Mouse (Mus musculus) splenic B cell, adult 2 months (primary cell): ENCODE data around the gene Gm20388.

Experiments used
- DNase-seq: peaks from one replicate; pipeline ENCODE4 v3.0.0-alpha.2; 2011; ENCODE audit warnings: low read depth, low spot score
- H3K27me3 ChIP-seq: 2 replicates; pipeline ENCODE4 v1.6.1; 2012; ENCODE audit warnings: mild to moderate bottlenecking, low read length, moderate library complexity, mixed read lengths; ENCODE audit not compliant: control insufficient read depth, poor library complexity, insufficient read depth, severe bottlenecking
- H3K36me3 ChIP-seq: 2 replicates; pipeline ENCODE4 v1.6.1; 2012; ENCODE audit warnings: mild to moderate bottlenecking, low read length, moderate library complexity, mixed read lengths; ENCODE audit not compliant: control insufficient read depth, poor library complexity, insufficient read depth, severe bottlenecking

Gene Gm20388

DNA sequence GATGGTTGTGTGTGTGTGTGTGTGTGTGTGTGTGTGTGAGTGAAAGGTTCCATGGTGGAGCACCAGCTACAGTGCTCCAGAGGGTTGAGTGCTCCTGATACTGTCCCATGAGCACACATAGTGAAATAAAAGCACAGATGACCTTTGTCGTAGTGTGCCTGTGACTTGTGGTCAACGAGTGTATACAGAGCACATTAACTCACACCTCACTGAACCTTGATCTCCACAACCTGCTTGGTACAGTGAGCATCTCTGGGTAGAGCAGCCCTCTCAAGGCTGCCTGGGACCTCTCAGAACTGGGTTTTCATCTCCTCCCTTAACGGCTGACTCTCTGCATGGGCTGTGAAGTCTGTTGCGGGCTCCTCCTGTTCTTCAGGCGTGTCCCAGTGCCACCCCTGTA, 4381.1 kb downstream of the Gm20388 start:
- no peak for DNase-seq
- no peaks in the 10 kb centered on the region for H3K27me3 ChIP-seq
- no peaks in the 10 kb centered on the region for H3K36me3 ChIP-seq

DNA sequence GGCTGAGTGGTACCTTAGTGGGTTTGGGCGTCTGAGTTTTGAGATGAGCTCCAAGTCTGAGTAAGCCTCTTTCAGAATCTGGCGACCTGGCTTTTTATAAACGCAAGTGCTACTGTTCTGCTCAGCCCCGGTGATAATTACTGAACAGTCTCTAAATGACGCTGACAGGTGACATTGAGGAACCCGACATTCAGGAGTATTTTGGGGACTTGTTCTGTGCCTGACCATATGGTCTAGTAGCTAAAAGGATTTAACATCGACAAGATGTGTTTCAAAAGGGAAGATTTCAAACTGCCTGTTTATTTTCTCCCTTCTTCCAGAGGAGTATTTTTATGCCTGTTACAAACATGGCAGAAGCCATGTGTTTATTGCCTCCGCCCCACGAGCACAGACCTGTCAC, 4382.3 kb downstream of the Gm20388 start:
- no peaks in the 10 kb centered on the region for H3K27me3 ChIP-seq
- no peaks in the 10 kb centered on the region for H3K36me3 ChIP-seq
- DNase-seq, result no peak

DNA sequence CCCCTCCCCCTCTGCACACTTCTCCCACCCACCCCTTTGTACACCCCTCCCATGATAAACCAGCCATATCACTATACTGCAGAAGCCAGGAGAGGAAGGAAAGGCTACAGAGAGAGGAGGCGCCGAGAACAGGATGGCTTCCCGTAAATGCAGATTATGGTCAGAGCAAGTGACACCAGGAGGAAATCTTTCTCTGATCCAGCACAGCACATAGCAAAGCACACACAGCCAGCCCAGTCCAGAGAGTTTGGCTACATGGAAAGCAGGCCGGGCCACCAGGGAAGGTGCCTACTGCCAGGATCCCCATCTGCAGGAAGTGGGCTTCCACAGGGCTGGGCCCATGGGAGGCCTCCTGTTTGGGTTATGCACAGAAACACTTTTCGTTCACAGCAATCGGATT, 4383.8 kb downstream of the Gm20388 start:
- no peak for DNase-seq
- H3K36me3 ChIP-seq, result no peaks in the 10 kb centered on the region
- H3K27me3 ChIP-seq, result no peaks in the 10 kb centered on the region

DNA sequence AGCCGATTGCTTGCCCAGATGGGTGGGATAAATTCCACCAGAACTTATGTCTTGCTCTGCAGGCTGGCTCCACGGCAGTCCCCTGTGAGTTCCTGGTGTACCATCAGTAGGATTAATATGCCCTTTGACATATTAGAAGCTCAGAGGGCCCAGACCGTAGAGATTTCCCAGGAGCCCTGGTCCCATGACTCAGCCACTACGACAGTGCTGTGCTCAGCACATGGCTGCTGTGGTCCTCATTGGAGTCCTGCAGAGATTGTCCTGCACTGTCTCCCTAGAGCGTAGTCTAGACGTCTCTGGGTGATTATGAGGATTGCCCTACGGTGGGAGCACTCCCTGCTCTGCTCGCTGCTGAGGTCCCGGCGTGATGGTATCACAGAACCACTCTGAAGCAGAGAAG, 4384.3 kb downstream of the Gm20388 start:
- H3K27me3 ChIP-seq, result no peaks in the 10 kb centered on the region
- DNase-seq, result no peak
- H3K36me3 ChIP-seq, result no peaks in the 10 kb centered on the region

DNA sequence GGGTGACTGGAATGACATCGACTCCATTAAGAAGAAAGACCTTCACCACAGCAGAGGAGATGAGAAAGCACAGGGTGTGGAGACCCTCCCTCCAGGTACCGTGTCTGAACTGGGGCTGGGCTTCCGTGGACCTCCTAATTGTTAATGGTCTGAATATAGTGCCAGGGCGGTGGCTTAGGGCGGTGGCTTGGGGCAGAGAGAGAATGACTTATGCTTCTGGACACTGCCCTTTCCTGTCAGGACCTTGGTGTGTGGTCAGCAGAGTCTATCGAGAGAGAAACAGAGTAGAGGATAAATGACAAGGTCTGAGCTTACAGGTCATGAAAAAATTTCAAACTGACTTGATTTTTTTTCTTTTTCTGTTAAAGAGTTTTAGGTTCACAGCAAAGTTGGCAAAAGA, 4384.7 kb downstream of the Gm20388 start:
- H3K36me3 ChIP-seq, result no peaks in the 10 kb centered on the region
- H3K27me3 ChIP-seq, result no peaks in the 10 kb centered on the region
- no peak for DNase-seq

DNA sequence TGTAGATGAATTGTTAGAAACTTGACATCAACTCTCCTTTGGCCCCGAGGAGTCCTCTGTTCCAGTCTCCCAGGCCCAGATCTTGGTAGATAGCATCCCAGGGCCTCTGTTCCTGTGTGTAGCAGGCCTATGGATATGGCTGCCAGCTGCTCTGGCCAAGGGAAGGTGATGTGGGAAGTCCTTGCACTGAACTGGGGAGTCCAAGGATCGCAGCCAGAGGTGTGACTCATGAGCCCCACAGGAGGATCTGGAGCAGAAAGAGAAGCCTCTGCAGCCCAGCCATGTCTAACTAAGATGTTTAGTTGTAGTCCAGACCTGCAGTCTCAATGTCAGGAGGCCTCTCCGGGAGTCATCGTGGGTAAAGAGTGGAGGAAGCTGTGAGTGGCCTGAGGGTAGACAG, 4390.9 kb downstream of the Gm20388 start:
- Histone ChIP-seq H3K36me3 (no peaks in the 10 kb centered on the region), H3K27me3 (no peaks in the 10 kb centered on the region)
- no peak for DNase-seq

DNA sequence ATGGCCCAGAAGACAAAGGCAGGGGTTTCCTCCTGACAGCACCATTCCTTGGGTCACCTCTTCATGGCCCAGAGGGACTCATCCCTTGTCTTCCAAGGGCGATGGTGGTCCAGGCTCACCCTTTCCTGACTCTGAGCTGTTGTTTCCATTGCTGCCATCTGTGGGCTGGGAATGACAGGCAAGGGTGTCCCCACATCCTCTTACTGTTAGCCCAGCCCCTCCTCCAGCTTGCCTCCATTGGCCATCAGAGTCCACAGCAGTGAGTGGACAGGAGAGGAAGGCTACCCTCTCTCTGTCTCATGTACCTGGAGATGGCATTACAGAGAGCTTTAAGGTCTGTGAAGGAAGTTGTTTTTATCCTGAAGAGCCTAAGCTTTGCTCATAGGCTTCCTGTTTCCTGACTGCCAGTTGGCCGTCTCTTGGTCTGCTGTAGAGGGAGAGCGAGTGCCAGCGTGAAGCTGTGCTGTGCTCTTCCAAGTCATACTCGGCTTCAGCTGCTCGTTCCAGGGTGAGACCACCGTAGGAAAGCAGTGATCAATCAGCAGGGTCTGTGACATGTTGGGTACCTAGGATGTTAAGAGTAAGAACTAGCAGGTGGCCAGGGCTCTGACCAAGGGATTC, 4391.4 kb downstream of the Gm20388 start:
- Histone ChIP-seq H3K27me3 (no peaks in the 10 kb centered on the region), H3K36me3 (no peaks in the 10 kb centered on the region)
- DNase-seq, result no peak

DNA sequence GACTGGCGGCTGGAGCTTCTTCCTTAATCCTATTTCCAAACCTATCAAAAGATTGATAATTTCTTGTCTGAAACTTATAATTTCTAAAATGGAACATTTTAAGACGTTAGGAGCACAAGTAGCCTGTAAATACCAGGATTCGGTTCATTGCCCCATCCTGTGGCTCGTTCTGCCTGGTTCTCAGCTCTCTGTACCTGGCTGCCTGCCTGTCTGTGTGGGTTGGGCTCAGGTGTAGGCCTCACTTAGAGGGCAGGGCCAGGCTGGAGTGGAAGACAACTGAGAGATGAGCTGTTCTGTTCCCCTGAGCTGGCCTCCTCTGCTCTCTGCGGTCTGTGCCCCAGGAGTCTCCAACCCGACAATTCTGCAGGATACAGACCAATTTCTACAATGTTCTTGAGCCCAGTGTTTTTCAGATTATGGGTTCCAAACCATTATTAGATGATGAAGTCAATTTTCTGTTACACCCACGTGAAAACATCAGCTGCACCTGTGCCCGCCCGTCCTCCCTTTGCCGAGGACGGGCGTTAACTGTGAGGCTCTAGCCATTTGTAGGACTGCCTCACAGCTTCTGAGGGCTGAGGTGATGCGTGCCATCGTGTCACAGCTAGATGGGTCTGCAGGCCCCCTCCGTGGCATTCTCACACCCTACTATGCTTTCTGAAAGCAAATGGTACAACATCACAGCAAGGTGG, 4392.7 kb downstream of the Gm20388 start:
- no peaks in the 10 kb centered on the region for H3K27me3 ChIP-seq
- H3K36me3 ChIP-seq, result no peaks in the 10 kb centered on the region
- no peak for DNase-seq

DNA sequence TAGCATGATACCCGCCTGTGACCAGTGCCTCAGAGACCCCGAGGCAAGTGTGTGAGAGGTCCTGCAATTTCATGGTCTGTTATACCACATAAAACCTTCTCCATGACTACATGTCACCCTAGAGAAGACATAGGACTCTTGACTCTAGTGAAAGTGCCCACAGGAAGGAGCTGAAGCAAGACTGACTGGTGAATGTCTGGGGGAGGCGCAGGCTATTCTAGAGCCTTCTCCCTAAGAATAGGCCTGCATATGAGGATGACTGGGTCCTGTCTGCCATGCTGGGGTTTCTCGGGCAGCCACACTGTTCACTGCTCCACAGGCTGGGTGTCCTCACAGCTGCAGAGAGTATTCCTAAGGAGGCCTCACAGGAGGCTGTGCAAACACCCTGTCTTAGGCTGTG, 4393.5 kb downstream of the Gm20388 start:
- Histone ChIP-seq H3K27me3 (no peaks in the 10 kb centered on the region), H3K36me3 (no peaks in the 10 kb centered on the region)
- DNase-seq, result no peak

DNA sequence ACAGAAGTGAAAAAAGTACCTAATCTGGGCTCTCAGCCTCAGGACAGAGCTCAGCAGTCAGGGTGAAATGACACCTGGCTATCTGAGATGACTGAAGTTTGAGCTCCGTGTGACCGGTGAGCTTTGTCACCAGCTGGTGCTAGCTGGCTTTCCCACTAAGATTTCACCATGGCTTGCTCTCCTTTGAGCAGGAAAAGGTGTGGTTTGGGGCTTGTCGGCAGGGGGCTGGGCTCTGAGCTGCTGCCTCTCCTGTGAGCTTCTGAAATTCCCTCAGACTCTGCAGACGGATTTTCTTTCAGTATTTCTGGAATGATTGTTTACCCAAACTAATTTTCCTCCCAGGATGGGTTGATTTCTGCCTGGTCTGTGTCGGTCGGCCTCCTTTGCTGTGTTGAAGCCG, 4395.9 kb downstream of the Gm20388 start:
- H3K36me3 ChIP-seq, result no peaks in the 10 kb centered on the region
- DNase-seq, result no peak
- no peaks in the 10 kb centered on the region for H3K27me3 ChIP-seq

DNA sequence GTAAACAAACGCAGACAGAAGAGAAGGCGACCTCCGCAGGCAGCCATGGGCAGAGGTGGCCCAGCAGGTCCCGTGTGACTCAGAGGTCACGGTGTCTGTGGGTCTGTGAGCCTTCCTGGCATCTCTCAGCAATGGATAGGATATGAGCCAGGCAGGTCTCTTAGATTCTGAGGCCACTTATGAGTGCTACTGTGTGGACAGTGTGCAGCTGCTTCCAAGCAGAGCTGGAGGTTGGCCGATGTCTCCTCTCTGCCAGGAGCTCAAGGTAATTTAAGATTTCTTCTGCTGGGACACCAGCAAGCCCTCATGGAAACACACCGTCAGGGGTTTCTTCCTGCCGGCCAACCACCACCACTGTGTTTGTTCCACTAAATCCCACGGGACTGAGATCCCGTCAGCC, 4397.1 kb downstream of the Gm20388 start:
- DNase-seq, result no peak

DNA sequence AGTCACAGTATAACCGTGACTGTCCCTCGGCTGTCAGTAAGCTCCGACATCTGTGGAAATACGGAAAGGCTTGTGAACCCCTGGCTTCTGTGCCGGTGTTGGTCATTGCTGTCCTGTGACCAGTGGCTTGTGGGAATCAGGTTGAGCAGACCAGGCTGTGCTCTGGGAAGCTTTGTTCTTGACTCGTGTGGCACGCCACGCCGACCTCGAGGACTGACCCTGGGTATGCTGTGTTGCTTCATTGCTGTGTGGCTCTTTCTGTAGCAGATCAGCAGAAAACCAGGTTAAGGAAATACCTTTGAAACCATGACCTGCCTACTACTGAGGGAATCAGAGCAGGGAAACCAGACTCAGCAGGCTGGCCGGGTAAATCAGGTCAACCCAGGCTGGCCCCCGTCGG, 4399.9 kb downstream of the Gm20388 start:
- DNase-seq, result no peak
- Histone ChIP-seq H3K36me3 (no peaks in the 10 kb centered on the region), H3K27me3 (no peaks in the 10 kb centered on the region)

More for the DNA sequence above, 4397.1 kb downstream of the Gm20388 start:
- H3K36me3 ChIP-seq, result no peaks in the 10 kb centered on the region
- H3K27me3 ChIP-seq, result no peaks in the 10 kb centered on the region

DNA sequence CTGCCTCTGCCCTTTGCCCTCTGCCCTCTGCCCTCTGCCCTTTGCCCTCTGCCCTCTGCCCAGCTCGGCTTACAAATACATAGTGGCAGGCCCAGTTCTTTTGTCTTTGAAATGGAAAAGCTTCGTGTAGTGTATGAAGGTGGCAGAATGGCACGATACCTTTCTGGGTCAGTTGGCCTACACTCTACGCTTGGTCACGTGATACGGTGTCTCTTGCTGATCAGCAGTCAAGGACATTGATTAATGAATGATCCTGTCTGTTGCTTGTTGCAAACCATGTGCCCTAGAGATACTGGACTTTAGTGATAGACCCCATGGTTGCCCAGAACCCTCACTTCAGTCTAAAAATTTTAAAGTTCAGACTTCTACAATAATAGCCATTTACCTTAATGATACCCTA, 4400.5 kb downstream of the Gm20388 start:
- DNase-seq, result no peak
- no peaks in the 10 kb centered on the region for H3K36me3 ChIP-seq
- H3K27me3 ChIP-seq, result no peaks in the 10 kb centered on the region

DNA sequence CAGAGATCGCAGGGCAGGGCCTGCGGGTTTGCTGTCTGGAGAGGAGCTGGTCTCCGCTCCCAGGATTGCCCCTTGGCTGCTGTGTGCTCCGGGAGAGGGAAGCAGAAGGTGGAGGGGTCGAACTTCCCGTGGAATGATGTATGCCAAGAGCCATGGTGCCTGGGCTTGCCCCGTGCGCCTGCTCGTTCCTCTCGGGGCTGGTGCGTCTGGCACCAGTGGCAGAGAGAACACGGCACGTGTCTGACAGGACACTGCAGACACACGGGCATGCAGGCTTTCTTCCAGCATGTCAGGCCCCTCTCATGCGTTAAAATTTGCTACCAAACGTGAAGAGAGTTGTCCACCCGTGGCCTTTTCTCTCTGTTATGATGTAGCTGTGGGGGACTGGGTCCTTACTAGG, 4401.1 kb downstream of the Gm20388 start:
- H3K36me3 ChIP-seq, result no peaks in the 10 kb centered on the region
- H3K27me3 ChIP-seq, result no peaks in the 10 kb centered on the region
- no peak for DNase-seq

DNA sequence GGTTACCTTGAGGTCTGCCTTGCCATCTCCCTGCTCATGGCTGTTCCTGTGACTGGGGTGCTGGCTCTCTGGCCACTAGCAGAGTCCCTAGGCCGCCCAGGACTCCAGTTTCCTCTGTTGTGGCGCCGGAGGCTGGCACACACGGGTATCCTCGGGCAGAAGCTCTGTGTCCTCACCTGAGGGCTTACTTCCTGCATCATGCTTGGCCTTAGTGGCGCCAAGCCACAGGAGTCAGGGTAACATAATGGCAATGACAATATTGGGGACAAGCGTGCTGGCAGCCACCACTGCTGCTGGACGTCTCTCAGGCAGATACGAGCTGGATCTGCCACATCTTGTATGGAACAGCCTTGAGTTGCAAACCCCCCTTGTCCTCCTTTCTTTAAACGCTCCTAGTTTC, 4401.6 kb downstream of the Gm20388 start:
- no peaks in the 10 kb centered on the region for H3K27me3 ChIP-seq
- no peak for DNase-seq

DNA sequence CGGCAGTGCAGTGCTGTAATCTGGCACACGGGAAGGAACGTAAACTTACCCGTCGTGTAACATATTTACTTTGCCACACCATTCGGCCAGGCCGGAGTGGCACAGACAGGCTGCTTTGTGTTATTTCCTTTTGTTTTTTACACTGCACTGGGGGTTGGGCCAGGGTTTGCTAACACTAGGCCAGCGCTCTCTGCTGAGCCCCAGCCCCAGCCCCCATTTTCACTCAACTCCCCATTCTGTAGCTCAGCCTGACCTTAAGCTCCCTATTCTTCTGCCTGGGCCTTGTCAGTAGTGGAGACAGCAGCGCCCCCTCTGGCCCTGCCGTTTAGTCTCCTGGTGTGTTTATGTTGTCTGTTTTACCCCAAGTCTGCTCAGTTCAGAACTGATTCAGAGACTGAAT, 4404.2 kb downstream of the Gm20388 start:
- DNase-seq, result peak; percentile 31
- H3K27me3 ChIP-seq, result no peaks in the 10 kb centered on the region
- H3K36me3 ChIP-seq, result no peaks in the 10 kb centered on the region

More for the DNA sequence above, 4401.6 kb downstream of the Gm20388 start:
- H3K36me3 ChIP-seq, result no peaks in the 10 kb centered on the region
